Mouse (Mus musculus) stomach, embryonic 15.5 days (tissue): ENCODE results near the gene Tigd4. TPM values are rescaled to one million over a fixed set of nuclear protein-coding genes. Genes with fewer than 3 reads are reported as not detected.

Experiments used
- ATAC-seq: fragments of 200-750 bp; cut with Nextera tagmentation; 2 replicates; pipeline ENCODE4 v1.8.0; 2017; ENCODE audit warnings: low read depth, moderate number of reproducible peaks, moderate TSS enrichment; ENCODE audit not compliant: insufficient read depth, low FRiP score
- H3K27ac ChIP-seq: fragments of 300-500 bp; sonication (generic); 2 replicates; pipeline ENCODE4 v1.5.1; 2015; ENCODE audit warnings: mild to moderate bottlenecking, inconsistent platforms
- H3K27me3 ChIP-seq: fragments of 300-500 bp; sonication (generic); replicated peaks from 2 replicates; pipeline ENCODE4 v1.6.1; 2015; ENCODE audit warnings: inconsistent platforms
- H3K36me3 ChIP-seq: fragments of 300-500 bp; sonication (generic); 2 replicates; pipeline ENCODE4 v1.6.1; 2015; ENCODE audit warnings: inconsistent platforms
- H3K4me1 ChIP-seq: fragments of 300-500 bp; sonication (generic); 2 replicates; pipeline ENCODE4 v1.6.1; 2015; ENCODE audit warnings: inconsistent platforms
- H3K4me2 ChIP-seq: fragments of 300-500 bp; sonication (generic); 2 replicates; pipeline ENCODE4 v1.6.1; 2015; ENCODE audit warnings: mild to moderate bottlenecking, inconsistent platforms
- H3K4me3 ChIP-seq: fragments of 300-500 bp; sonication (generic); replicated peaks from 2 replicates; pipeline ENCODE4 v1.5.1; 2015; ENCODE audit warnings: inconsistent platforms
- H3K9ac ChIP-seq: fragments of 300-500 bp; sonication (generic); 2 replicates; pipeline ENCODE4 v1.6.1; 2015; ENCODE audit warnings: inconsistent platforms
- H3K9me3 ChIP-seq: fragments of 300-500 bp; sonication (generic); 2 replicates; pipeline ENCODE4 v1.6.1; 2016; ENCODE audit warnings: inconsistent platforms
- WGBS: fragments of 180-500 bp; shearing (Covaris S2); methylation state at CpG from one replicate; pipeline ENCODE4 v1.1.7; 2015; 5-methylcytosine and 5-hydroxymethylcytosine counted together
- polyA plus RNA-seq: library from polyadenylated mRNA; unstranded; fragments of >200 nt; fragmentation: Nextera tagmentation; extraction: Ambion mirVana; gene quantifications from 2 replicates; pipeline ENCODE4 v1.2.1, GENCODE M21; 2015

Tigd4 gene
- polyA plus RNA-seq, 1 experiment from 2014 or later, result 0.21 TPM

DNA sequence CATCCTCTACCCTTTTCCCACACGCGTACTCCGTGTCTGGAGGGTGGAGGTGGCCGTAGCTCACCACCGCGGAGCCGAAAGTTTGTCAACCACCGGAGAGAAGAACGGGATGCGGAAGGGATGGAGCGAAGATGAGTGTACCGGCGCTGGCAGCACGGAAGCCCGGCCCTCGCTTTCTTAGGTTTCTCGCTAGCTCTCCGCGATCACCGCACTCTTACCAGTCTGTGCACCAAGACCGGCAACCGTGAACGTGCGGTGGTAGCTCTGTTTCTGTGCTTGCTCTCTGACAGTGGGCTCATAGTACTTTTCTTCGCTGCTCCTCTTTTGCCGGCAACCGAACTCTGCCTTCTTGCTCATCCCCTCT is 10.5 kb upstream of the Tigd4 start:
- peak; percentile 12 for ATAC-seq
- Histone ChIP-seq H3K9me3 (no peaks in the 10 kb centered on the region), H3K36me3 (no peaks in the 10 kb centered on the region), H3K27me3 (no peaks in the 10 kb centered on the region), H3K4me2 (peak overlapping the region; percentile 78), H3K27ac (peak overlapping the region; percentile 90), H3K4me3 (peak overlapping the region; percentile 61), H3K4me1 (peaks cover 14% of the 10 kb centered on the region), H3K9ac (peak overlapping the region; percentile 25)
- WGBS, result under 1% methylated on average over 27 of the region's 27 CpGs

DNA sequence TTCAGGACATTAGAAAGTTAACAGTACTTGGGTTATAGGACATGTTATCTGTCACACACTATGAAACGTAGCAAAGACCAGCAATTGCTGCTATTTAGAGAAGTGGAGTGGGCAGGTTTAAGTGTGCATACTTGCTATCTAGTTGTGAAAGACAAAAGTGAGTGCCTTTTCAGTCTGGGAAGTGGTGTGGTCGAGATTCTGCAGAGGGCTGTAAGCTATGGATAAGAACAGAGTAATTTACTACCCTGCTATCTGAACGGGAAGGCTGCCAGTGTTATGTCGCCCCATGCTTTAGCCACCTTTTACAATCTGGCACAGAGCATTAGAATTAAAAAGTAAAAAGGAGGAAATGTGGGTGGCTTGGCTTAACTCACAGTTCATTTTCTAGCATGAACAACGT is 6.6 kb upstream of the Tigd4 start:
- Histone ChIP-seq H3K4me2 (no peak overlapping the region), H3K27ac (no peak overlapping the region), H3K4me3 (no peak overlapping the region), H3K27me3 (no peaks in the 10 kb centered on the region), H3K36me3 (no peaks in the 10 kb centered on the region), H3K4me1 (no peaks in the 10 kb centered on the region), H3K9me3 (no peaks in the 10 kb centered on the region), H3K9ac (no peak overlapping the region)
- 48% methylated on average over 5 of the region's 5 CpGs for WGBS
- ATAC-seq, result no peak

DNA sequence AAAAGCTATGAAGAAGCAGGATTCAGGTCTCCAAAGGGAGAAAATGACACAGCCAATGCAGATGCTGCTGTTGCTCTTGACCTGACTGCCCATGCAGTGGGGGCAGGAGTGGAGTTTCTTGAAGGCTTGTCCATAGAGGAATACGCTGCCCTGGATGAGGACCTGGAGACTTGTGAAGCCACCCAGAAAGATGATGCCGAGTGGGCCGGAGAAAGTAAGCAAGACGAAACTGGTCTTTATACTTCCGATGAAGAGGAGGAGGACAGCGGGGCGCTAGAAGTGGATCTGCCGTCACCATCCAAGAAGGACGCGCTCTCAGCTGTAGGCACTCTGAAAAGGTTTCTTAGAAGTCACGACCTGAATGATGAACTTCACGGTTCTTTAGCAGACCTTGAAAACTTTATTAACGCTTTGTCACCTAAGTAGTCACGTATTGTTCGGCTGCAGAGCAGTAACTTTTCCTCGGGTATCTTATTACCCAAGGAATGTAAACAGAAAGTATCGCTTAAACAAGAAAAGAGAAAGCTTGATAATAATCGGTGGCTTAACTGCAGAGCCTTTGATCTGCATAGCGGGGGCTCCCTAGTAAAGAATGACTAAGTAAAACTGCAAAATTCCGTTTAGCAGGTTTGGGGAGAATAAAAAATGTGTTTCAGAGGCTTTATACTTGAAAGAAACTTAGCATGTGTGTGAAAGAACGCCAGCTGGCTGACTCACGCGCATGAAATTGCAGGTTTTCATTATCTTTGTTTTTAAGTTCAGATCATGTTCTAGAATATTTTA is 1.7 kb downstream of the Tigd4 start:
- Histone ChIP-seq H3K27ac (peak overlapping the region; percentile 46; the same call in 1 of the 2 replicates), H3K27me3 (no peaks in the 10 kb centered on the region), H3K4me3 (peak overlapping the region; percentile 24), H3K4me2 (peak overlapping the region; percentile 47), H3K9me3 (no peaks in the 10 kb centered on the region), H3K36me3 (no peaks in the 10 kb centered on the region), H3K4me1 (no peaks in the 10 kb centered on the region), H3K9ac (no peak overlapping the region)
- 4% methylated on average over 23 of the region's 23 CpGs for WGBS
- ATAC-seq, result peak; percentile 35; the same call in 1 of the 2 replicates

DNA sequence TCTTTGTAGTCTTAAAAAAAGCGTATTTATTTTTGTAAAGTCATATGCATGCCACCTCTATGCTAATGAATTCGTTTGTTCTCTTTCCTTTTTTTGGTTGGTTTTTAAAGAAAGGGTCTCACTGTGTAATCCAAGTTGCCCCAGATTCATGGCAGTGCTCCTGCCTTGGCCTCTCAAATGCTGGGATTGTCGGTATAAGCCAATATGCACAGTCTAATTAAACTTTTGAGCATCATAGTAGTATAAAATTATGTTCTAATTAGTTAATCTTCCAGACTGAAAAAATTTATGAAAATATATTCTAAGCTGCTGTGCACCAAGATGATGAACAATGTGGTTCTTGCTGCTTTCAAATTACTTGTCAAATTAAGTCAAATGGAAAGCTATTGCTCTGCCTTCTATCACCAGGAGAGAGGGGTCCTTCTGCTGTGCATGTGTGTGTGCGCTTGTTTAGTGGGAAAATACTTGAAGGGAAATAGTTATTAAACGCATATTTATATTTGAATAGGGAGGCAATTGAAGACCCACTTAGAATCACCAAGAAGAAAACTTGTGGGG is 2.4 kb downstream of the Tigd4 start:
- no peak overlapping the region for H3K4me3 ChIP-seq
- WGBS, result 40% methylated on average over 5 of the region's 5 CpGs
- H3K9ac ChIP-seq, result no peak overlapping the region
- 0 out of 2 replicates have a peak overlapping the region, but pooled peaks have one; percentile 46 for H3K27ac ChIP-seq
- peak overlapping the region; percentile 47 for H3K4me2 ChIP-seq
- no peaks in the 10 kb centered on the region for H3K36me3 ChIP-seq
- no peaks in the 10 kb centered on the region for H3K9me3 ChIP-seq
- H3K27me3 ChIP-seq, result no peaks in the 10 kb centered on the region
- no peak for ATAC-seq
- no peaks in the 10 kb centered on the region for H3K4me1 ChIP-seq

DNA sequence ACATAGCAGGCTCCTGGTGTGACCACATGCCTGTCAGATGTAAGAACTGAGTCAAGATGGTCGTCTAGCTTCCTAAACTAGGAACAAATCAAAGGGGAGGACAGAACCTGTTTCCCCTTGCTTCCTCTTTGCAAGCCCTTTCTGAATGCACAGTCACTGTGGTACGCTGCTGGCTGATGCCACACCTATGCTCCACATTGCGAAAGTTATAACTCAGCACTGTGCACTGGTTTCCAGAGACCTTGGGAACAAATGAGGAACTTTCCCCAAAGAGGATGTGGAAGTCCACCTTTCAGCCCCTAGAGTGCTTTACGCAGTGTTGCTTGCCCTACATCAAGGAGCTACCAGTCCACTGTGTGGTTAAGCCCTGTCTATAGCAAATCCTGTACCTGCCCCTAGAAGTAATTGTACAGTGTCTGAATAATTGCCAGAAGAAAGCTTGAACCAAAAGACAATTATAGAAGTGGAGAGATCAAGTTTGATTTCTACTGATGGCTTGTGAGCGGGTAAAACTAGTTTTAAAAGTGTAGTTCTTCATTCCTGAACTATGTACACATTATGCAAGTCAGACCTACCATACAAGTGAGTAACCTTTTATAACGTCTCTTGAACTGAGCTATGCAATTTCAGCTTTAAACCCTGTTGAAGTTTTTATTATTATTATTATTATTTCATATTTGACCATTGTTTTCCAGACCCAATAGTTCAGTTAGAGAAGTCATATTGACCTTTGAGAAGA is 4.8 kb downstream of the Tigd4 start:
- H3K9ac ChIP-seq, result no peak overlapping the region
- no peak for ATAC-seq
- 0 out of 2 replicates have a peak, but pooled peaks cover 4% of the 10 kb centered on the region for H3K4me1 ChIP-seq
- peak overlapping the region; percentile 57; the same call in 1 of the 2 replicates for H3K27ac ChIP-seq
- H3K4me3 ChIP-seq, result no peak overlapping the region
- no peak overlapping the region for H3K4me2 ChIP-seq
- no peaks in the 10 kb centered on the region for H3K9me3 ChIP-seq
- no peaks in the 10 kb centered on the region for H3K36me3 ChIP-seq
- no peaks in the 10 kb centered on the region for H3K27me3 ChIP-seq
- WGBS, result 67% methylated on average over 6 of the region's 6 CpGs

DNA sequence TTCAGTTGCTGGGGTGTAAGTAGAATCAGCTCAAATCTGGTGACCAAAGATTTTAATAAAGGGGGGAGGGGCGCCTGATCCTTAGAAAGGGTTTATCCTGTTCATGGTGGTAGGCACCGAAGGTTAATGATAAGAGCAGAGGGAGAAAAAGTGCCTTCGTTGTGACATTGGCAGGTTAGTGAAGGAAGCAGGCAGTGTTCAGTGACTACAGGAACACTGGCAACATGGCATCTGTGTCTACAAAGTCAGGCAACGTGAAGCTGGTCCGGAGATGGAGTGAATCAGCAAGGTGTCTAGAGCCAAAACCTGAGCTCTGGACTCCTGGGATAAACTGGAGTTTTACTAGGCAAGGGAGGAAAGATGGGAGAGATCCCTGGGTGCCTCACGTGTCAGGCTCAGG is 5.4 kb downstream of the Tigd4 start:
- Histone ChIP-seq H3K27ac (no peak overlapping the region), H3K27me3 (no peaks in the 10 kb centered on the region), H3K9me3 (no peaks in the 10 kb centered on the region), H3K36me3 (no peaks in the 10 kb centered on the region), H3K4me3 (no peak overlapping the region), H3K4me2 (no peak overlapping the region), H3K4me1 (0 out of 2 replicates have a peak, but pooled peaks cover 4% of the 10 kb centered on the region), H3K9ac (no peak overlapping the region)
- WGBS, result 79% methylated on average over 6 of the region's 6 CpGs
- ATAC-seq, result no peak

DNA sequence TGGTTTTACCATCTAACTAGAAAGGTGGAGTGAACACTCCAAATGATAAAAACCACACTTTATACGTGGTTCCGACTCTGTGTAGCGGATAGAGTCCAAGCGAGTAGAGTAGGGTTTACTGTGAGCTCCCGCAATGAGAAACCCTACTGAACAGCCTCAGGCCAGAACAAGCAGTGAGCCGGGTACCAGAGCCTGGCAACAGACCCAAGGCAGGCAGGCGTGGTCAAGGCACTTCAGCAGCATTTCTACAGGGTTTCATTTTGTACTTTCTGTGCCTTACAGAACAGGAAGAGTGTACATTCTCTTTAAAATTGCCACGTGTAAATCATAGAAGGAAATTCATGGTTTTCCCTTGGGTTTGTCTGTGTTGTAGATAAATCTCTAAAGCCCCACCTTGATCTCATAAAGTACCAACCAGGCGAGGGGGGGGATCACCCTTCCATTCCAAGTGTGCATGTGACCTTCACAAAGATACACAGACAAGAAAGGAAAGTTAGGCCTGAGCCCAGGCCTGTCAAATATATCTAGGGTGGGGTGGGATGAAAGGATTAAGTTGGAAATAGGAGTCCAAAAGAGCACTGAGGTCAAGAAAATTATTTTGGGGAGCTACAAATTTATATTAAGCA is 8.6 kb downstream of the Tigd4 start:
- H3K27ac ChIP-seq, result peak overlapping the region; percentile 52
- H3K4me3 ChIP-seq, result no peak overlapping the region
- H3K9me3 ChIP-seq, result no peaks in the 10 kb centered on the region
- no peak overlapping the region for H3K4me2 ChIP-seq
- ATAC-seq, result peak; percentile 50; the same call in 1 of the 2 replicates
- H3K9ac ChIP-seq, result no peak overlapping the region
- H3K27me3 ChIP-seq, result no peaks in the 10 kb centered on the region
- WGBS, result 67% methylated on average over 9 of the region's 9 CpGs
- H3K36me3 ChIP-seq, result no peaks in the 10 kb centered on the region
- 0 out of 2 replicates have a peak, but pooled peaks cover 4% of the 10 kb centered on the region for H3K4me1 ChIP-seq

DNA sequence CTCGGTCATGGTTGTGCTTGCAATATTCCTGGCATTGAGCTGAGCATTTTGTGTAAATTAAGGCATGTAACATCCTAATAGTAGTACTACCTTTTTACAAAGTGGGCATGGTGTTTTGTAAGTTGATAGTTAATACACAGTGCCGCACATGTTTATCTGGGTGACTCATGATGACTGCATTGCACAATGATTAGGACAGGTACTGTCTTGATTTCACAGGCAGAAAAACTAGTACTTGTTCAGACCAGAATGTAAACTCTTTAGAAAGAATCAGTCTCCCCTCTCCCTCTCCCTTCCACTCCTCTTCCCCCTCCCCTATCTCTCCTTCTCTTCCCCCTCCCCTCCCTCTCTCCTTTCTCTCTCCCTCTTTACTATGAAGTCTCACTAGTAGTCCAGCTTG is 9.4 kb downstream of the Tigd4 start:
- H3K4me2 ChIP-seq, result no peak overlapping the region
- H3K4me3 ChIP-seq, result no peak overlapping the region
- 80% methylated on average over 2 of the region's 2 CpGs for WGBS
- ATAC-seq, result no peak
- H3K9me3 ChIP-seq, result no peaks in the 10 kb centered on the region
- 0 out of 2 replicates have a peak, but pooled peaks cover 4% of the 10 kb centered on the region for H3K4me1 ChIP-seq
- peak overlapping the region; percentile 60 for H3K27ac ChIP-seq
- H3K9ac ChIP-seq, result no peak overlapping the region
- no peaks in the 10 kb centered on the region for H3K36me3 ChIP-seq
- H3K27me3 ChIP-seq, result no peaks in the 10 kb centered on the region

DNA sequence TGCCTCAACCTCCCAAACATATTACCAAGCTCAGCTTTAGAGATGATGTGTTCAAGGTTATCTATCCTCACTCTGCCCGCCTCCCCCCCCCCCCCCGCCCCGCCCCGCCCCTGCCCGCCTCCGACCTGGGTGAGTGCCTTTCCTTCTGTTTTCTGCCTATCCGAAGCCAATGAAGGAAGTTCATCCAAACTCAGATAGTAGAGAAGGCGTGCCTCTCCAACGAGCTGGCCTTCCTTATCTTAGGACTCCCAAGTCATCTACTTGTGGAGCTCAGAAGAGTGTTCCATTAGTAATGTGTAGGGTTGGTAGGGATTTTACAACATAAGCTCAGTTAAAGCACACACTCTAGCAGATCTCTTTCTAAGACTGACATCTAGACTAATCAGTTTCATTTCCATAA is 9.8 kb downstream of the Tigd4 start:
- Histone ChIP-seq H3K27me3 (no peaks in the 10 kb centered on the region), H3K27ac (peak overlapping the region; percentile 60; the same call in 1 of the 2 replicates), H3K9ac (no peak overlapping the region), H3K4me2 (no peak overlapping the region), H3K4me3 (no peak overlapping the region), H3K9me3 (no peaks in the 10 kb centered on the region), H3K36me3 (no peaks in the 10 kb centered on the region), H3K4me1 (0 out of 2 replicates have a peak, but pooled peaks cover 4% of the 10 kb centered on the region)
- WGBS, result 63% methylated on average over 8 of the region's 9 CpGs
- no peak for ATAC-seq

DNA sequence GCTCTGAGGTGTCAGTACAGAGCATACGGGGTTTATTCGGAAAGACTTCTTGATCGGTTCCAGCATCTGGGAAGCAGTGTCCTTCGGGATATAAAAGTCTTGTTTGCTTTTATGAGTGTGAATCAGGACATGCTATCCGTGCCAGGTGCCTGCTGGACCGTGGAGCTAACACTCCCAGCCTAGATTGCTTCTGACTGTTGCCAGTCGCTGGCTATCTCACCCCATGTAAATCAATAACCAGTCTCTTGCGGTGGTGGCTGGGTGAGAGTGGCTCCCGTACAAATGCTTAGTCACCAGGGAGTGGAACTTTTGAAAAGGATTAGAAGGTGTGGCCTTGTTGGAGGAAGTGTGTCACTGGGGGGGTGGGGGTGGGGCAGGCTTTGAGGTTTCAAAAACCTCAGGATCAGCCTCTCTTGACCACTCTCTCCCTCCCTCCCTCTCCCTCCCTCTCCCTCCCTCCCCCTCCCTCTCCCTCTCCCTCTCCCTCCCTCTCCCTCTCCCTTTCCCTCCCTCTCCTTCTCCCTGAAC is 16.9 kb downstream of the Tigd4 start:
- Histone ChIP-seq H3K27ac (no peak overlapping the region), H3K27me3 (no peaks in the 10 kb centered on the region), H3K9ac (no peak overlapping the region), H3K4me2 (no peak overlapping the region), H3K36me3 (no peaks in the 10 kb centered on the region), H3K4me3 (no peak overlapping the region), H3K9me3 (no peaks in the 10 kb centered on the region), H3K4me1 (no peaks in the 10 kb centered on the region)
- ATAC-seq, result peak; percentile 39; the same call in 1 of the 2 replicates
- WGBS, result 68% methylated on average over 9 of the region's 9 CpGs

DNA sequence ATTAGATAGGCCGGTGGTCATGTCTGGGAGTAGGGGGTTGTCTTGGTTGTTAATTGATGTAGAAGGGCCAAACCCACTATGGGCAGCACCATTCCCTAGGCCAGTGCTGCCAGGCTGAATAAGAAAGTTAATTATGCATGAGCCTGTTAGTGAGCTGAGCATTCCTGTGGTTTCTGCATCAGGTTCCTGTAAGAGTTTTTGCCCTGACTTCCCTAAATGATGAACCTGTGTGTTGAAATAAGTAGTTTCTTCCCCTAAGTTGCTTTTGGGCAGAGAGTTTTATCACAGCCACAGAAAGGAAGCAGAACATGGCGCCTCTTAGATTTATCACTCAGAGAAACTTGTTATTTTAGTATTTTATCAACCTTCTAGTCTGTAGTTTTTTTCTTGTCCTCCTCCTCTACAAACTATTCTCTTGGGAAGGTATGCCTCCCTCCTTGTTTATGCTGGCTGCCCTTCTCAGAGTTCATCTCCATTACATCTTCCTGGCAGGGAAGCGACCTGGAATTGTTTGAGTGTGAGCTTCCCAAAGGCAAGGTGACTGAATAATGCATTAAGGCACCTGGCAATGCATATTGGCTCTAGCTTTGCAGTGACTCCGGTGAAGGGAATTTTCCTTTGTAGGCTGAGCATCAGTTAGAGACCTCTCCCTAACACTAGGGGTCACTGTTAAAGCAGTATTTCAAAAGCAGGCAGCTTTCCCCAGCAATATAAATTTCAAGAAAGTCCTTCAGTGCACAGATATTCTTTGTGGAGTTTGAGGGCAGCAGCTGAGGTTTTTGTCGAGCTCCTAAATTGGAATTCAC is 21.9 kb downstream of the Tigd4 start:
- Histone ChIP-seq H3K27ac (no peak overlapping the region), H3K4me1 (no peaks in the 10 kb centered on the region), H3K27me3 (no peaks in the 10 kb centered on the region), H3K4me3 (no peak overlapping the region), H3K9ac (no peak overlapping the region), H3K36me3 (no peaks in the 10 kb centered on the region), H3K4me2 (no peak overlapping the region), H3K9me3 (no peaks in the 10 kb centered on the region)
- 24% methylated on average over 5 of the region's 5 CpGs for WGBS
- no peak for ATAC-seq
